Mouse (Mus musculus) ES-Bruce4 (cell line): Measurements from ENCODE around the gene Brca1. TPM values are rescaled to one million over a fixed set of nuclear protein-coding genes. Genes with fewer than 3 reads are reported as not detected.
A peak's percentile ranks its signal among the peaks of the same experiment; 100 is the strongest.
"Not testable (repeated sequence)": the region's sequence is repeated elsewhere in the genome, so short reads cannot be mapped to it uniquely, and the experiment has no call there.

ENCODE experiments used
- H3K27ac ChIP-seq: 2 replicates; pipeline ENCODE4 v1.5.1; 2012; ENCODE audit warnings: low read length, inconsistent platforms; ENCODE audit not compliant: insufficient read depth
- H3K27me3 ChIP-seq: 2 replicates; pipeline ENCODE4 v1.6.1; 2012; ENCODE audit warnings: mild to moderate bottlenecking, low read length, inconsistent platforms; ENCODE audit not compliant: control insufficient read depth, poor library complexity, insufficient read depth, severe bottlenecking
- H3K36me3 ChIP-seq: 2 replicates; pipeline ENCODE4 v1.6.1; 2012; ENCODE audit warnings: inconsistent platforms, mild to moderate bottlenecking, low read length, moderate library complexity; ENCODE audit not compliant: control insufficient read depth, poor library complexity, insufficient read depth, severe bottlenecking
- H3K4me1 ChIP-seq: one replicate; pipeline ENCODE4 v1.8.1; 2011; ENCODE audit warnings: low read length; ENCODE audit not compliant: control insufficient read depth, insufficient read depth
- H3K4me3 ChIP-seq: 2 replicates; pipeline ENCODE4 v1.5.1; 2011; ENCODE audit warnings: low read depth, mild to moderate bottlenecking, low read length
- H3K9ac ChIP-seq: 2 replicates; pipeline ENCODE4 v1.6.1; 2012; ENCODE audit warnings: low read depth, mild to moderate bottlenecking, inconsistent platforms; ENCODE audit not compliant: poor library complexity, severe bottlenecking
- H3K9me3 ChIP-seq: replicated peaks from 2 replicates; pipeline ENCODE4 v1.6.1; 2012; ENCODE audit warnings: mild to moderate bottlenecking, low read length, inconsistent platforms; ENCODE audit not compliant: control insufficient read depth, poor library complexity, insufficient read depth, severe bottlenecking
- CTCF ChIP-seq: IDR thresholded peaks from one replicate; pipeline ENCODE4 v1.8.1; 2011; ENCODE audit warnings: low read depth, low read length
- EP300 ChIP-seq: IDR thresholded peaks from 2 replicates; pipeline ENCODE4 v1.6.1; 2011; ENCODE audit warnings: low read depth, low read length; ENCODE audit not compliant: insufficient read depth
- POLR2A ChIP-seq: IDR thresholded peaks from one replicate; pipeline ENCODE4 v1.8.1; 2011; ENCODE audit warnings: low read length; ENCODE audit not compliant: insufficient read depth
- polyA plus RNA-seq: library from polyadenylated mRNA; stranded (reverse); fragments of >200 nt; gene quantifications from 2 replicates; pipeline ENCODE4 v1.2.4, GENCODE M21; 2011; ENCODE audit warnings: low read depth; ENCODE audit not compliant: missing spikeins, insufficient read depth, insufficient read length

Gene Brca1
- polyA plus RNA-seq, 1 experiment, result 68.2 TPM

DNA sequence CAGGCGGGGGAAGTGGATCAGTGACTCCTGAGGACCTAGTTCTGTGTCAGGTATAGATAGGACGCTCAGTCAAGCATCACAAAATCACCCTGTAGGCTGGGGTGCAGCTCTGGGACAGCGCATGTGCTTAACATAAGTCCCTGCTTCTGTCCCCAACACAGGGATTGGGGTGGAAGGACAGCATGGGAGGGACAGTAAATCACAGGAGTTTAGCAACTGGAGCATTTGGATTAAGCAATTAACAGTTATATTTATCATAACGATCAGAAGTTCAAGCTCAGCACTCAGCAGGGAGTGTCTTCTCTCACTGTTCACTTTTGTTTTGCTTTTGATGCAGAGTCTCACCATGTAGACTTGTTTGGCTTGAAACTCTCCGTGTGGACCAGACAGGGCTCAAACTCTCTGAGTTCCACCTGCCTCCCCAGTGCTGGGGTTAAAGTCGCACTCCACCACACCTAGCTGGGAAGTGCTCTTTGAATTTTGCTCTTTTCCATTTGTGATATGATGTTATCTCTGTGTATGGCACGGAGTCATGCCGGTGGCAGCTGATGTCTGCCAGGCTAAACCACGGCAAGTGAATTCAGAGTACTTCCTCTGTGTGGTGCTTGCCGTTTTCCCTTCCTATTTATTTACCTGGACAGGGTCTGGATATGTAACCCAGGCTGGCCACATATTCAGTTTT is 99.5 kb downstream of the Brca1 start:
- Histone ChIP-seq H3K4me3 (no peak overlapping the region), H3K36me3 (no peaks in the 10 kb centered on the region), H3K9ac (no peak overlapping the region), H3K9me3 (no peaks in the 10 kb centered on the region), H3K27me3 (no peaks in the 10 kb centered on the region), H3K27ac (no peak overlapping the region), H3K4me1 (peaks cover 5% of the 10 kb centered on the region)
- TF ChIP-seq CTCF (no peak), EP300 (no peak), POLR2A (no peak)

GRCm38 (mm10) chr11:101451536-101451935 is 100.2 kb downstream of the Brca1 start:
- Histone ChIP-seq H3K4me1 (peaks cover 5% of the 10 kb centered on the region), H3K9ac (peak overlapping the region; percentile 21; the same call in 1 of the 2 replicates), H3K27me3 (no peaks in the 10 kb centered on the region), H3K27ac (0 out of 2 replicates have a peak overlapping the region, but pooled peaks have one; percentile 36), H3K36me3 (no peaks in the 10 kb centered on the region), H3K9me3 (no peaks in the 10 kb centered on the region), H3K4me3 (peak overlapping the region; percentile 2; the same call in 1 of the 2 replicates)
- TF ChIP-seq CTCF (no peak), POLR2A (no peak), EP300 (0 out of 2 replicates have a peak, but pooled peaks have one; percentile 39)

GRCm38 (mm10) chr11:101450394-101450793 is 101.4 kb downstream of the Brca1 start:
- H3K4me1 ChIP-seq, result peaks cover 5% of the 10 kb centered on the region
- H3K9me3 ChIP-seq, result no peaks in the 10 kb centered on the region
- H3K9ac ChIP-seq, result no peak overlapping the region
- no peak overlapping the region for H3K27ac ChIP-seq
- no peak overlapping the region for H3K4me3 ChIP-seq
- peak; percentile 59 for TF ChIP-seq CTCF
- no peak for TF ChIP-seq POLR2A
- TF ChIP-seq EP300, result no peak
- peaks cover 2% of the 10 kb centered on the region for H3K36me3 ChIP-seq
- H3K27me3 ChIP-seq, result no peaks in the 10 kb centered on the region

DNA sequence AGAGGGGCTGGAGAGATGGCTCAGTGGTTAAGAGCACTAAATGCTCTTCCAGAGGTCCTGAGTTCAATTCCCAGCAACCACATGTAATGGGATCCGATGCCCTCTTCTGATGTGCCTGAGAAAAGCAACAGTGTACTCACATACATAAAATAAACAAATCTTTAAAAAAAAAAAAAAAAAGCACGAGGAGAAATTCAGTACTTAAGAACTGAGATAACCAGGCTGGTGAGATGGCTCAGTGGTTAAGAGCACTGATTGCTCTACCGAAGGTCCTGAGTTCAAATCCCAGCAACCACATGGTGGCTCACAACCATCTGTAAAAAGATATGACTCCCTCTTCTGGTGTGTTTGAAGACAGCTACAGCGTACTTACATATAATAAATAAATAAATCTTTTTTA is 102.2 kb downstream of the Brca1 start:
- H3K27me3 ChIP-seq, H3K9ac ChIP-seq, H3K9me3 ChIP-seq, H3K36me3 ChIP-seq, H3K27ac ChIP-seq, H3K4me1 ChIP-seq, H3K4me3 ChIP-seq: not testable (repeated sequence)

- TF ChIP-seq EP300 (no peak), POLR2A (no peak), CTCF (no peak)
- H3K36me3 ChIP-seq, result peaks cover 16% of the 10 kb centered on the region
- H3K9ac ChIP-seq, result peak overlapping the region; percentile 20; the same call in 1 of the 2 replicates
- H3K4me3 ChIP-seq, result no peak overlapping the region
- no peak overlapping the region for H3K27ac ChIP-seq
- H3K27me3 ChIP-seq, result no peaks in the 10 kb centered on the region
- H3K4me1 ChIP-seq, result peaks cover 5% of the 10 kb centered on the region
- no peaks in the 10 kb centered on the region for H3K9me3 ChIP-seq
Measured at GRCm38 (mm10) chr11:101448899-101449298, 102.9 kb downstream of the Brca1 start.

DNA sequence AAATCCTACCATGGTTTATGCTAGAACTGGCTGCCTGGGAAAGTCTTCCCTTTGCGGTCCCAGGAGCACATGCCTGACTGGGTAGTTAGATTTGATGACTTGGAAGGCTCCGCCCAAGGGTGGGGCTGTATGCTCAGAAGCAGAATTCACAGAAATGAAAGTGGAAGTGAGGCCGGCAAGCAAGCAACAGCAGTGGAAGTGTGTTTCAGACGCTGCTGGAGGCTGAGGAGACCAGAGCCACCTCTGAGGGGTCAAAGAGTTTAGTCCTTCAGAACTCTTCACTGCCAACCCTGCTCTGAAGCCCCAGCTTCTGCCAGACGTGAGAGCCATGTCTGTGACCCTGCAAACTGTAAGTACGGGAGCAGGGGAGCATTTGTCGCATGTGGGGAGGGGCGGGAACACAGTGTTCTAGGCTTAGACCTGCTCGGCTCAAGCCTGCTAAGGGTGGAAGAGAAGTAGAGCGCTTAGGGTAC is 103.4 kb downstream of the Brca1 start, which contains the start of gene Ifi35:
TSS of gene Ifi35 (plus strand) at position 134 of the 473 bp plus-strand sequence.
- Histone ChIP-seq H3K9me3 (no peaks in the 10 kb centered on the region), H3K27ac (peak within 1 kb of the TSS; percentile 7; the same call in 1 of the 2 replicates), H3K36me3 (peaks cover 22% of the 10 kb centered on the region), H3K27me3 (no peaks in the 10 kb centered on the region), H3K9ac (peak within 1 kb of the TSS; percentile 20), H3K4me3 (peak within 1 kb of the TSS; percentile 7; the same call in 1 of the 2 replicates), H3K4me1 (peaks cover 5% of the 10 kb centered on the region)
- TF ChIP-seq EP300 (no peak), POLR2A (no peak), CTCF (no peak)
